Mouse (Mus musculus): ENCODE data around the gene Snx9.

GRCm38 (mm10) chr17:5969246-5969645 lies 128.1 kb downstream of the Snx9 start:
- no peak for TF ChIP-seq MYC (IDR thresholded peaks at IDR 0.05; ENCODE audit: low read depth, low read length)
- TF ChIP-seq SMC3 (IDR thresholded peaks at IDR 0.05; ENCODE audit: low read depth, low read length), result no peak
- TF ChIP-seq ZC3H11A (IDR thresholded peaks at IDR 0.05; ENCODE audit: low read depth, low read length), result no peak
- no peak for TF ChIP-seq CTCF (IDR thresholded peaks at IDR 0.05 in 2 of 3, conservative IDR thresholded peaks at IDR 0.05 in 1 of 3; ENCODE audit: control insufficient read depth in 1 of 3, insufficient read depth in 1 of 3, low read depth in 2 of 3, low read length in 3 of 3, poor library complexity in 1 of 3, severe bottlenecking in 1 of 3)
- TF ChIP-seq POLR2A (IDR thresholded peaks at IDR 0.05; ENCODE audit: control insufficient read depth in 1 of 2, insufficient read depth in 1 of 2, low read depth in 1 of 2, low read length in 2 of 2, poor library complexity in 1 of 2), result no peak
- TF ChIP-seq USF1 (IDR thresholded peaks at IDR 0.05; ENCODE audit: low read depth, low read length), result no peak
- TF ChIP-seq GATA1 (IDR thresholded peaks at IDR 0.05; ENCODE audit: low read depth, low read length), result no peak
- no peak for TF ChIP-seq NRF1 (IDR thresholded peaks at IDR 0.05; ENCODE audit: insufficient read depth, low read depth, low read length, poor library complexity, severe bottlenecking)
- no peak for TF ChIP-seq TCF12 (IDR thresholded peaks at IDR 0.05; ENCODE audit: low read depth, low read length)
- TF ChIP-seq MAFK (IDR thresholded peaks at IDR 0.05; ENCODE audit: borderline replicate concordance, low read depth, low read length), result no peak
- TF ChIP-seq POLR2AphosphoS5 (IDR thresholded peaks at IDR 0.05; ENCODE audit: borderline replicate concordance, low read depth, low read length), result no peak
- no peak for TF ChIP-seq EP300 (IDR thresholded peaks at IDR 0.05; ENCODE audit: low read depth in 1 of 2, low read length in 2 of 2)
- TF ChIP-seq RCOR1 (IDR thresholded peaks at IDR 0.05; ENCODE audit: low read depth, low read length), result no peak
- TF ChIP-seq USF2 (IDR thresholded peaks at IDR 0.05; ENCODE audit: borderline replicate concordance in 1 of 2, insufficient read depth in 1 of 2, low read depth in 1 of 2, low read length in 2 of 2), result no peak
